Mouse (Mus musculus) small intestine, adult 2 months (tissue): ENCODE measurements around the gene Cachd1.

Experiments used
- CTCF ChIP-seq: fragments of 200-500 bp; IDR thresholded peaks from 2 replicates; pipeline ENCODE4 v1.5.1; 2012; ENCODE audit warnings: low read depth, mild to moderate bottlenecking, control low read depth, inconsistent platforms, low read length, moderate library complexity, mixed read lengths; ENCODE audit not compliant: insufficient replicate concordance, insufficient read length; ENCODE audit errors: extremely low read depth
- POLR2A ChIP-seq: fragments of 200-500 bp; IDR thresholded peaks from 2 replicates; pipeline ENCODE4 v1.6.1; 2012; ENCODE audit warnings: low read depth, mild to moderate bottlenecking, control low read depth, inconsistent platforms, low read length, moderate library complexity

DNA sequence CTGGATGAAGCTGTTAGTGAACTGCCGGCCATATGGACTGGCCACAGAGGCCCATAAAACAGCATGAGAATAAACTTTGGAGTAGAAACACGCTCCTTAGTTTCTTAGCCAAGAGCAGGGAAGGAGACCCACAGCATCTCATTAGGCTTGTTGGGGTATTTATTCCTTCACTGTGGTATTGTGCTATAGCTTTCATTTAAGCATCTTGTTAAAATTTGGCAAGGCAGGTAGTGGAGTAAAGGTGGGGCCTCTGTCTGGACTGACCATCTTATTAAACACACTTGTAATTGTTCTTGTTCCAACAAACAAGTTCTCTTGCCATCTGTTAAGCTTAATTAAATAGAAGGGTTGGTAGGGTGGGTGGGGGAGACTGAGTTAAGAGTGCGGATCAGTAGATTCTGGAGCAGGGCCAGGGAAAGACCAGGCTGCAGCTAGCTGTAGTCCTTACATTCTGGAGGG, 81.0 kb downstream of the Cachd1 start:
- TF ChIP-seq CTCF (no peak), POLR2A (no peak)
